Mouse (Mus musculus): Measurements from ENCODE around the gene Mfsd4a. TPM values are rescaled to one million over a fixed set of nuclear protein-coding genes. Genes with fewer than 3 reads are reported as not detected.

Mfsd4a gene
- total RNA-seq, 2 experiments from 2014 or later = 0.68 TPM; not detected in 1

DNA sequence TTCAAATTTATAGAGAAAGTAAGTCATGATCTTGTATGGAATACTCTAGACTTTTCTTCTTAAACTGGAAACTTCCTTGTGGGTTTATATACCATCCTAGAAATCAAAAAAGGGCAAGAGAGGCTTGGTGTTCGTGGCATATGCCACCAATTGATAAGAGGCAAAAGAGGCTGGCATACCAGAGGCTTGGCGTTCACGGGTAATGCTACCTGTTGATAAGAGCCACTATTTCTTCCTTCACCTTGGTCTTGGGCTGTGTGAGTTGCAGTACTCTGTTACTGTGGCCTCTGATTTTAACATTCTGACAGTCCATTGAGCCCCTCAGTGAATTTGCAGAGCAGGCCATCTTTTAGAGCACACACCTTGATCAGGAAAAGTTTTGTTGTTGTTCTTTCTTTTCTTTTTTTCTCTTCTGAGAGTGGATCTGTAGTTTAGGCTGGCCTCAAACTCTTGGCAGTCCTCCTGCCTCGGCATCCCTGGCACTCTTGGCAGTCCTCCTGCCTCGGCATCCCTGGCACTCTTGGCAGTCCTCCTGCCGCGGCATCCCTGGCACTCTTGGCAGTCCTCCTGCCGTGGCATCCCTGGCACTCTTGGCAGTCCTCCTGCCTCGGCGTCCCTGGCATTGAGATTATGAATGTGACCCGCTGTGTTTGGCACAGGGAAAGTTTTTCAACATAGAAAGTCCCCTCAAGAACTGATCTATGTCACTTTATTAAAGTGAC lies 40.8 kb downstream of the Mfsd4a start:
- peak; percentile 94 for ATAC-seq (replicated peaks; ENCODE audit: low FRiP score, poor library complexity, severe bottlenecking)

DNA sequence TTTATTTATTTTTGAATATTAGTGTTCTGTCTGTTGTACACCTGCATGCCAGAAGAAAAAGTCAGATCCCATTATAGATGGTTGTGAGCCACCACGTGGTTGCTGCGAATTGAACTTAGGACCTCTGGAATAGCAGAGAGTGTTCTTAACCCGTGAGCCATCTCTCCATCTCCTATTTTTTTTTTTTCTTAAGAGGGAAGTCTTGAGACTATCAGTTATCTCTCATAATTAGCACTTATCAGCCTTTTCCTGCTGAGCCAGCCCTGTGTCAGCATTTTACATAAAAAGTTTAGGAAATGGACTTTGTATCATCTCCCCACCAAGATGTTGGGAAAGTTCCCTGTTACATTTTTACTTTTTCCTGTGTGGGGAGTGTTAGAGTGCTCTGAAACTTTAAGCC lies 45.8 kb downstream of the Mfsd4a start:
- no peak for ATAC-seq (replicated peaks; ENCODE audit: low FRiP score, poor library complexity, severe bottlenecking)

DNA sequence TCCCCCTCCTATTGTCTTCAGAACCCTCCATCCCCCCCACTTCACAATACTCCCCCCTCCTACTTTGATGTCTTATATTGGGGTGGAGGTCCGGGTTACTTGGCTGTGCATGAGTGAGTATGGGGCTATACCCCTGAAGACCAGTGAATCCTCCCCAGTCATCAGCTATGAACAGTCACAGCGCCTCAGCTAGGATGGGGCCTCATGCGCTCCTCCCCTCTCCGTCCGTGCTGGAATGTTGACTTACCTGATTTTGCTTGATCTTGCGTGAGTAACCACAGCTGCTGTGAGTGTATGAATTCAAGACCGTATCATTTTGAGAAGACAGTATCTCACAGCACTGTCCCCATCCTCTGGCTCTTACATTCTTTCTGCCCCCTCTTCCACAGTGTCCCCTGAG lies 48.0 kb downstream of the Mfsd4a start:
- ATAC-seq (replicated peaks; ENCODE audit: low FRiP score, poor library complexity, severe bottlenecking) = no peak

DNA sequence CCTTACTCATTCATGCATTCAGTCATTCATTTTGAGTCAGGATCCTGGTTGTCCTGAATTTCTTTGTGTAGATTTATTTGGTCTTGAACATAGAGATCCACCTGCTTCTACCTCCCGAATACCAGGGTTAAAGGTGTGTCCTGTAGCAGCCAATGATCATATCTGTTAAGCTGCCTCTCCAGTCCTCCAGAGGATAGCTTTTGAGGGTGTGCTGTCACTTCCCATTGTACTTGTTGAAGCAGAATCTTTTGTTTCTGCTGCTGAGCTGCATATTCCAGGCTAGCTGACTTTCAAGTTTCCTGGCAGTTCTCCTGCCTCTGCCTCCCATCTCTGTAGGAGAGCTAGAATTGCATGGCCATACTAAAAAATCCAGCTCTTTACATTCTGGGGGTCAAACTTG lies 51.2 kb downstream of the Mfsd4a start:
- ATAC-seq (replicated peaks; ENCODE audit: low FRiP score, poor library complexity, severe bottlenecking) = no peak

DNA sequence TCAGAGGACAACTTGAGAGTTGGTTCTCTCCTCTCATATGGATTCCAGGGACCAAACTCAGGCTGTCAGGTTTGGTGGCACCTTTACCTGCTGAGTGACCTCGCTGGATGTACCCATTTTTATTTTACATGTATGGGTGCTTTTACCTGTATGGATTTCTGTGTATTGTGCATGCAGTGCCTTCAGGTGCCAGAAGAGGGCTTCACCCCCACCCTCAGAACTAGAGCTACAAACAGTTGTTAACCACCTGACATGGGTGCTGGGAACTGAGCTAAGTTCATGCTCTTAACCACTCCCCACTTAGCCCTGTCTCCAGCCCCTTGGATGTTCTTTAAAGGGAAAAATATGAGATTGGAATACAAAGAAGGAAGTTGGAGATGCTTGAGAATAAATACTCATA lies 53.1 kb downstream of the Mfsd4a start:
- ATAC-seq (replicated peaks; ENCODE audit: low FRiP score, poor library complexity, severe bottlenecking) = peak; percentile 56; the same call in 1 of the 2 replicates

DNA sequence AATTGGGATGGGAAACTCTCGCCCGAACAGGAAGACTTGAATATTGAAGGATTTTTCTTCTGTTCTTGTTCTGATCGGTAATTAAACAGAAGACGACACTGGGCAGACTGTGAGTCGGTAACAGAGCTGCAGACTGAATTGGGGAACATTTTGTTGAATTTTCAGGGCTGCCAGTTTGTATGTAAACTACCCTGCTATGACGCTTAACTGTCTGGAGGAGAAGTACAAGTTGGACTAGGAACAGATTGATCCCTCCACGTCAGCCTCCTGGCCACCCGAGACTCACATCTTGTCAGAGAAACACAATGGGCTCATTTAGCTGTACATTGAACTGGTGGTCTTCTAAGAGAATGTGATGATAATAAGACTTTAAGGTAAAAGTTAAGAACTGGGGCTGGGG lies 55.0 kb downstream of the Mfsd4a start:
- no peak for ATAC-seq (replicated peaks; ENCODE audit: low FRiP score, poor library complexity, severe bottlenecking)

DNA sequence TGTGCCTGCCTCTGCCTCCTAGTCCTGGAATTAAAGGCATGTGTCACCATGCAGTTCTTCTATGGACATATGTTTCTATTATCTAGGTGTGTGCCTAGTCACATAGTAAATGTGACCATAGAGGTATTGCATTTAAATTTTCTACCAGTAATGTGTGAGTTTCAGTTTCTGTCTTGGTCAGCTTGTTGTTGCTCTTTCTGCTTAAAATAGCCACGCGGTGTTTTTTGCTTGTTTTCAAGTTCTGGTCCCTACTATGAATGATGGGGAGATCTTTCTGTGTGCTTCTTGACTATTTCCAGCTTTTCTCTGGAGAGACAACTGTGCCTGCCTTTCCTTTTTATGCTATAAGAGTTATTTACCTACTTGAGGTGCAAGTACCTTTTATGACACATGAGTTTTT lies 56.1 kb downstream of the Mfsd4a start:
- no peak for ATAC-seq (replicated peaks; ENCODE audit: low FRiP score, poor library complexity, severe bottlenecking)

DNA sequence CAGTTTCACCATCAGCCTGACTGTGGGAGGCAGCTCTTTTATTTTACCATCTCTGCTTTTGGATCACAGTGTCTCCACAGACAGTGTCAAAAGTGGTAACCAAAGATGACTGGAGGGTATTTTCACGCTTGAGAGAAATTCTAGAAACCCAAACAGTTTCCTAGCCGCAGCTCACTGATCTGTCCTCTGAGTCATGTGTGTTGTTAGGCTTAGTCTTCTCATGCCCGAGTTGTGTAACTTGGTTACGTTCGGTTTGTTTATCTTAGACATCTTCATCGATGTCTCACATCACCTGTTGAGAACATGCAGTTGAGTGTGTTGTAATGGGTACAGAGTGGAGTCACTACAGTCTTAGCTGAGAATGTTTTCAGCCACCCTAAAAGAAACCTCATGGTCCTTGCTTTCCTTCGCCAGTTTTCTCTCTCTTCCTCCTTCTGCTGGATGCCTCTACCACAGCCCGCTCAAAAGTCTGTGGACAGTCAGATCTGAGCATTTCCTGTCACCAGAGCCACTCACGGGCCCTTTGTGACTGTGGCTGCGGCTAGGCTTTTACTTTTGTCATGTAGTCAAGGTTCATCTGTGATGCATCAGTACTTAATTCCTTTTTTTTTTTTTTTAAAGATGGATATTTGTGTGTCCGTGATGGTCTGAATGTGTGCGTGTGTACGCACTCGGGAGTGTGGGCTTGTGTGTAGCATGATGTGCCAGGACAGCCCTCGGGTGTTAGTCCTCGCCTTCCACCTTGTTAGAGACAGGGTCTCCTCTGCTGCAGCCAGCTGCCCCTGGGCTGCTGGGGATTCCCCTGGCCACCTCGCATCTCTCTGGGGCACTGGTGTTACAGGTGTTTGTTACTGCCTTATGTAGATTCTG lies 57.0 kb downstream of the Mfsd4a start:
- no peak for ATAC-seq (replicated peaks; ENCODE audit: low FRiP score, poor library complexity, severe bottlenecking)

DNA sequence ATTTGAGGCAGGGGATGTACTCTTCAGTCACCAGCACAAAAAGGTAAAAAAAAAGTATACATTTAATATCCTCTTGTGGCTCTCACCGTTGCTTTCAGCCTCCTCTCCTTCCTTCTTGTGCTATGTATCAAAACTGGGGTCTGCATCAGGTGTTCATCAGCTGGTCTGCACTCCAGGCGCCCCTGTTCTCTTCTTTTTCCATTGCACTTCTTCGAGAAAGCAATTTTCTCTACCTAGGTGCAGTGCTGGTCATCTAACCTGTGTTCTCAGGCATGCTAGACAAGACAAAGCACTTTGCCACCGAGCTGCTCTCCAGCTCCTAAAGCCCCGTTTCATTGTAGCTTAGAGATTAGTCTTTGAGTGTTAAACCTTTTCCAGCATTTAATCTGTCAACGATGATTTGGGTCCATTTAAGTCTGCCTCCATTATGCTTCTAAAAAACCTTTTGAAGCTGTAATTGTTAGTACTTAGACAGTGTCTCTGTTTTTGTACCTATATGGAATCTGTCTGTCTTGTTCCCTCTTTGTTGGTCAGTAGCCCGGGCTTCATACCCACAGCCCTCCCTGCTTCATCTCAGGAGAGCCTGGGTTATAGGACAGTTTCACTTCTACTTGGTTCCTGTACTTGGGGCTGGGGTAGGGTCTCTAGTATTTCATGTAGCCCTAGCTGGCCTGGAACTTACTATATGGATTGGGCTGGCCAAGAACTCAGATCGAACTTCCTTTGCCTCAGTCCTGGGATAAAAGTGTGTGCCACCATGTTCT lies 58.8 kb downstream of the Mfsd4a start:
- ATAC-seq (replicated peaks; ENCODE audit: low FRiP score, poor library complexity, severe bottlenecking) = no peak

DNA sequence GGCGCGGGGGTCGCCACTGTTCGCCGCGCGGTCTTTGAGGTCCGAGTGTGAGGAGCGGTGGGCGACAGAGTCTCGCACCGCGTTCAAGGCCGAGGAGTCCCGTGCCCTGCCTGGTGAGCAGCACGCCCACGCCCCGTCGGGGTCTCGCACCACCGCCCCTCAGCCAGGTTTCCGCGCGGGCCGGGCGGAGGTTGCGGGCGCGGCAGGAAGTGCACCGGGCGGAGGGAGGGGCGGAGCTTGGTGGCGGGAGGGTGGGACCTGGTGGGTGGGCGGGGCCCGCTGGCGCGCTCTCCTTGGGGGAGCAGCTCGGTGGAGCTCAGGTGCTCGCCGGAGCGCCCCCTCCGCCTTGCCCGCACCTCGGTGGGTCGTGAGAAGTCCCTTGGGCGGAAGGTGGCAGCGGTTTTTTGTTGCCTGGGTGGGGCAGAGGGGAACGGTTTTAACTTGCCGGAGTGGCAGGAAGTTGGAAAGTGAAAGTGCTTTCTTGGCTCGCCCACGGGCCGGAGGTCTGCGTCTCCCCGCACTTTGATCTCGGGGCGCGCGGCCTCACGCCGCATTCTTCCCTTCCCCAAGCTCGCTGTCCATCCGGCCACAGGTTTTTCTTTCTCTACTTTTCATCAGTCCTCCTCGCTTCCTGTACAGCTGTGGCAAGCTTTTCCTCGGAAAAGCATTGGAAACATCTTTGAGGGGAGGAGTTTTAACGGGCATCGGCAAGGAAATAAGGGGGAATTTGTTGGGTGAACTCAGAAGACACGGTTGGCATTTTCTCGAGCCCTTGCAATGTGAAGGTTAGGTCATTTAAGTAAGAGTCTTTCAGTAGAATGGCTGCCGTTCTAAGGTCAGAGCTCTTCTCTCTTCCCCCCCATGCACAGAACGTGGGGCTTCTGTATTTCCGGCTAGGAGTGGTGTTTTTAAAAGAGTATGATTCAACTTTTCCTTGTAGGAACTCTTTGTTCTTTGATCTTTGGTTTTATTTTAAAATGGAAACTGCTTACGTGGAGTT lies 59.7 kb downstream of the Mfsd4a start:
- peak; percentile 75 for ATAC-seq (replicated peaks; ENCODE audit: low FRiP score, poor library complexity, severe bottlenecking)

DNA sequence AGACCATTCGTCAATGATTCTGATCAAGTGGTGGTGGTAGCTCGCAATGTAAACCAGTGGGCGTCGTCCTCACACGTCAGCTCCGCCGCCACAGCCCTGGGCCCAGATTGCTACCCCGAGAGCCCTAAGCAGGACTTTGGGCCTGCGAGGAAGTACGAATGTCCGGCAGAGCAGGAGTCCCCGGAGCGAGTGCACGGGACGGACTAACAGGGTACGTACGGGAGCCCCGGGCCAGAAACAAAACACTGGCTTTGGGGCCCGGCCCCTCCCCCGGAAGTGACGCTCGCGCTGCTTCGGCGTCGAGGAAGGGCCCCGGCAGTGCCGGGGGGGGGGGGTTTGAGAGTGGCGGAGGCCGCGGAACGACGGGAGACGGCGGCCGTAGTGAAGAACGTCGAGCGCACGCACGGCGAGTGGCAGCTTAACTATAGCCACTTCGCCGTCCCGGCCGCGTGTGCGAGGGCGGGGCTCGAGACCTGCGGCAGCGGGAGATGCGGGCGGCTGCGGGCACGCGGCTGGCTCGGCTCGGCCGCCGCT lies 60.5 kb downstream of the Mfsd4a start, which contains the start of gene Elk4:
Gene Elk4, plus strand, starts transcription at position 326 of the 534 bp plus-strand sequence.
- ATAC-seq (replicated peaks; ENCODE audit: low FRiP score, poor library complexity, severe bottlenecking) = peak; percentile 75

DNA sequence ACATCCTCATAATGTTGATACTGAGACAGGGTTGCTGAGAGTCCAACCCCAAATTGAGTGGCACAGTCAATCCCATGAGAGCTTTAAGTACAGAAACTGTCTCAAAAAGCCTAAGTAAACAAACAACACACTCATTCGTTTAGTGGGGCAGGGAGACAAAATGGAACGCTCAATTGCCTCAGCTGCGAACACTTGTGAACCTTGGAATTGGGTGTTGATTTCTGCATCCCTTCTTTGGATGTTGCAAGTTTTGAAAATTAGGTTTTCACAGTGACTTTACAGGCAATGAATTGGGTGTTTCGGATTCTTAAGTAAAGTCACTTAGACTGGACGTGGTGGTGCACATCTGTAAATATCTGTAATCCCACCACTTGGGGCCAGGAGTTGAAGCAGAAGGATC lies 61.1 kb downstream of the Mfsd4a start:
- no peak for ATAC-seq (replicated peaks; ENCODE audit: low FRiP score, poor library complexity, severe bottlenecking)

DNA sequence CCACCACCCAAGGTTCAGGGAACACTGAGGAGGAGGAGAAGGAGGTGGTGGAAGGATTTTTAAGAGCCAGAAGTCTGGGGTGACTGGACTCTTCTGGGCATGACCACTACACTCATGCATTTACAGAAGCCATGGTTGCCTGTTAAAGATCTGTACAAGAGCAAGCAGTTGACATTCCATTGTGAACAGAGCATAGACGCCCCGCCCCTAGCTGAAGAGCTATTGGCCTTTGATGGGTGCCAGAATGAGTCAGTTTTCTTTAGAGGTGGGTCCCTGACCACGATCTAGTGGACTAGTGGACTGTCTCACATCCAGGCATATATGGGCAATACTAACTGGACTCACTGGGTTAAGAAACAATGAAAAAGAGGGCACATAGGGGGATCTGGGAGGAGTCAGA lies 61.8 kb downstream of the Mfsd4a start:
- ATAC-seq (replicated peaks; ENCODE audit: low FRiP score, poor library complexity, severe bottlenecking) = no peak

DNA sequence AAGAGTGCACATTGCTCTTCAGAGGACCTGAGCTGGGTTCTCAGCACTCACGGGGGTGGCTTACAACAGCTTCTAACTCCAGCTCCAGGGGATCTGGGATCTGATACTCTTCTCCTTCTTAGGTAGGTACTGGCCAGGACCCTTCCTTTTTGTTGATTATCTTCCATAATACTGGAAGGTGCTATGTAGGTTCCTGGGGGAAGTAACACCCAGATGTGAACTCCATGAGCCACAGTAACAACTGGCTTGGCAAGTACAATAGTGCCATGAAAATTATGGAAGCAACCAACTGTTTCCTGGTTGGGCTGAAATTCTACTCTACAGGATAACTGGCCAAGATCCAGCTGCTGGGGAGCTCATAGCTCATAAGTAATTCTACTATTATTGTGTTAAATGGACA lies 62.4 kb downstream of the Mfsd4a start:
- ATAC-seq (replicated peaks; ENCODE audit: low FRiP score, poor library complexity, severe bottlenecking) = no peak

DNA sequence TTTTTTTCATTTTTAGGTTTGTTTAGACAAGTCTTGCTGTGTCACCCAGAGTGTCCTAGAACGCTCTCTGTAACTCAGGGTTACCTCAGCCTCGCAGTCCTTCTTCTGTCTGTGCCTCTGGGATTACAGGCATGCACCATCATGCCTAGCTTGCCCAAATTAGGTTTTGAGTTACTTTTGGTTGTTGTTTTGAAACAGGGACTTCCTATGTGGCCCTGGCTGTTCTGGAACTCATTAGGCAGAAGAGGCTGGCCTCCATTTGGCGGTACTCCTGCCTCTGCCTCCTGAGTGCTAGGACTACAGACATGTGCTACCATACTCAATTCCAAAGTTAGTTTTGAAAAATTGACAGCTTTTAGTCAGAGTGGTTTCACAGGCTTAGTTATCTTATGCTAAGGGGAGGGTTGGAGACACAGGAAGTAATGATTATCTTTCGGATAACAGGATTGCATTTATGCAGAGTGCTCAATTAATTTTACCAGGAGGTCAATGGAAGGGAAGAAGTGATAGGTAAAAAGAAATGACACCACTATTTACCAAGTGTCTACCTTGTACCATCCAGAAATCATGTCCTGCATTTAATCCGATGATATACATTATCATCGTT lies 63.2 kb downstream of the Mfsd4a start:
- ATAC-seq (replicated peaks; ENCODE audit: low FRiP score, poor library complexity, severe bottlenecking) = no peak

DNA sequence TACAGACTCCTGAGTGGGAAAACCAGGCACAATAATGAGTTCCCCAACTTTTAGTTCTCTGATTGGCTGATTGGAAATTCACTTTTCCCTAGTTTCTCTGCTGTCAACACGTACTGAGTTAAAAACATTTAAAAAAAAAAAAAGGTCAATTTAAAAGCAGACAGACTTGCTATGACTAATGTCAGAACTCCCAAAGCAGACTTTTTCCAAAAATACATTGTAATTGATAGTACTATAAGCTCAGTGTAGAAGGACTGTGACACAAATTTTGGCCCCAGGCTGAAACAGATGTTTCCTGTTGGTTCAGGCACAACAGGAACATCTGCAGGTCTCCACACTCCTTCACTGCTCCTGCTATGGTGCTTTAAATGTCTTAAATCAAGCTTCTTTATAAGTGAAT lies 64.0 kb downstream of the Mfsd4a start:
- ATAC-seq (replicated peaks; ENCODE audit: low FRiP score, poor library complexity, severe bottlenecking) = no peak

DNA sequence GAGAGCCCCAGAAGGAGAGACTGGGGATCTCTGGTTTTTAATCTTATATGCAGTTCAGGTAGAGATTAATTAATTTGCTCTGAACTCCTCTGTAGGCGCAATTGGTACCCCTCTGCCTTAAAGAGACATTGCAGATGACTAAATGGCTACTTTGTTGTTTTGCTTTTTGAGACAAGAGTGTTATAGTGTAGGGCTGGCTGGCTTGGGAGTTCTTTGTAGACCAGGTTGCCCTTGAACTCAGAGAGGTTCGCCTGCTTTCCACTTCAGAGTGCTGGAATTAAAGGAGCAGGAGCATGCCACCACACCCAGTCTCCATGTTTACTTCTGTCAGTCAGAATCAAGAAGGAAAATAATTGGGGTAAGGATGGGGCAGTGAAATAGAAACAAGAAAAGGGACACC lies 64.8 kb downstream of the Mfsd4a start:
- ATAC-seq (replicated peaks; ENCODE audit: low FRiP score, poor library complexity, severe bottlenecking) = no peak

DNA sequence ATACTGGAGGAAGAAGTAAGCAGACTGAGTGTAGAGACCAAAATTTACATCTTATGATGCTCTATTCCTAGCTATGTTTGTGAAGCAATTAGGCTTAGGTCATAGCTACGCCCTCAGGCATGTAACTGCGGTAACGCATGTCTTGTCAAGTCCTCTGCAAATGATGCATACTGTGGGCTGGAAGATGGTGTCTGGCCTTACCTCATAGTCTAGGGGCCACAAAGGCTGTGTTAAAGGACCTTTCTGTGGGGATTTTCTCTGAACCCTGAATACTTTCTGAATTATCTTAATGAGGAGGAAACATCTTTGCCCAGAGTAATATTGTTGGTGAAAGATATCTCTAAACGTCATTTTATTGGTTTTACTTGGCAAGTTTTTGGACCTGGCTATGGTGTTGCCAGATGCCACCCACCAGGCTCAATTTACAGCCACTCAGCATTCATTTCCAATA lies 66.0 kb downstream of the Mfsd4a start:
- ATAC-seq (replicated peaks; ENCODE audit: low FRiP score, poor library complexity, severe bottlenecking) = 0 out of 2 replicates have a peak, but pooled peaks have one; percentile 22
